Mouse (Mus musculus) forebrain, embryonic 15.5 days (tissue): Measurements from ENCODE around the gene Ears2. TPM values are rescaled to one million over a fixed set of nuclear protein-coding genes. Genes with fewer than 3 reads are reported as not detected.
"Not testable (repeated sequence)": the region's sequence is repeated elsewhere in the genome, so short reads cannot be mapped to it uniquely, and the experiment has no call there.

Experiments used
- ATAC-seq: fragments of 200-750 bp; cut with Nextera tagmentation; replicated peaks from 2 replicates; pipeline ENCODE4 v1.8.0; 2017; ENCODE audit warnings: mild to moderate bottlenecking, moderate TSS enrichment, moderate library complexity
- H3K27ac ChIP-seq: fragments of 300-500 bp; sonication (generic); replicated peaks from 2 replicates; pipeline ENCODE4 v1.5.1; 2015; ENCODE audit warnings: mild to moderate bottlenecking, inconsistent platforms
- H3K27me3 ChIP-seq: fragments of 300-500 bp; sonication (generic); 2 replicates; pipeline ENCODE4 v1.6.1; 2015; ENCODE audit warnings: inconsistent platforms
- H3K36me3 ChIP-seq: fragments of 300-500 bp; sonication (generic); 2 replicates; pipeline ENCODE4 v1.6.1; 2015; ENCODE audit warnings: mild to moderate bottlenecking, inconsistent platforms
- H3K4me1 ChIP-seq: fragments of 300-500 bp; sonication (generic); 2 replicates; pipeline ENCODE4 v1.6.1; 2015; ENCODE audit warnings: inconsistent platforms
- H3K4me2 ChIP-seq: fragments of 300-500 bp; sonication (generic); replicated peaks from 2 replicates; pipeline ENCODE4 v1.6.1; 2015; ENCODE audit warnings: mild to moderate bottlenecking, inconsistent platforms
- H3K4me3 ChIP-seq: fragments of 300-500 bp; sonication (generic); 2 replicates; pipeline ENCODE4 v1.5.1; 2015; ENCODE audit warnings: mild to moderate bottlenecking, inconsistent platforms
- H3K9ac ChIP-seq: fragments of 300-500 bp; sonication (generic); replicated peaks from 2 replicates; pipeline ENCODE4 v1.6.1; 2015; ENCODE audit warnings: mild to moderate bottlenecking, inconsistent platforms
- H3K9me3 ChIP-seq: fragments of 300-500 bp; sonication (generic); 2 replicates; pipeline ENCODE4 v1.6.1; 2016; ENCODE audit warnings: inconsistent platforms
- WGBS: fragments of 180-500 bp; shearing (Covaris S2); methylation state at CpG from one replicate; pipeline ENCODE4 v1.1.7; 2015; ENCODE audit warnings: mixed read lengths; 5-methylcytosine and 5-hydroxymethylcytosine counted together
- polyA plus RNA-seq: library from polyadenylated mRNA; unstranded; fragments of >200 nt; fragmentation: Nextera tagmentation; extraction: Ambion mirVana; gene quantifications from 2 replicates; pipeline ENCODE4 v1.2.1, GENCODE M21; 2015

Gene Ears2
- 11.6 and 12.7 TPM in 2 replicates for polyA plus RNA-seq

GRCm38 (mm10) chr7:122066945-122067516 is at the start of gene Ears2, which contains the start of gene Ubfd1:
Ears2 (minus strand) TSS chr7:122067263.
Ubfd1 (plus strand) TSS chr7:122067175.
- Histone ChIP-seq H3K9ac (peak within 1 kb of the TSS; percentile 96), H3K36me3 (peaks cover 32% of the 10 kb centered on the region), H3K4me3 (peak within 1 kb of the TSS; percentile 99), H3K9me3 (no peaks in the 10 kb centered on the region), H3K27me3 (no peaks in the 10 kb centered on the region), H3K4me2 (peak within 1 kb of the TSS; percentile 54), H3K27ac (peak within 1 kb of the TSS; percentile 98), H3K4me1 (peaks cover 32% of the 10 kb centered on the region)
- ATAC-seq = peak; percentile 99
- WGBS = 0% methylated on average over 60 of the region's 60 CpGs

GRCm38 (mm10) chr7:122108206-122108605 is 41.1 kb upstream of the Ears2 start:
- WGBS = 97% methylated on average over 6 of the region's 6 CpGs

GRCm38 (mm10) chr7:122101747-122102244 is 34.7 kb upstream of the Ears2 start, which contains the start of gene Ndufab1:
Ndufab1 (minus strand) TSS chr7:122101886.
- peaks cover 10% of the 10 kb centered on the region; the same call in 1 of the 2 replicates for H3K36me3 ChIP-seq
- H3K4me3 ChIP-seq = peak within 1 kb of the TSS; percentile 65
- H3K4me2 ChIP-seq = peak within 1 kb of the TSS; percentile 56
- no peaks in the 10 kb centered on the region for H3K27me3 ChIP-seq
- WGBS = under 1% methylated on average over 43 of the region's 43 CpGs
- peaks cover 25% of the 10 kb centered on the region for H3K4me1 ChIP-seq
- H3K9me3 ChIP-seq = no peaks in the 10 kb centered on the region
- peak within 1 kb of the TSS; percentile 85 for H3K9ac ChIP-seq
- ATAC-seq = peak; percentile 99
- H3K27ac ChIP-seq = peak within 1 kb of the TSS; percentile 59; the same call in 1 of the 2 replicates

More at GRCm38 (mm10) chr7:122108206-122108605, 41.1 kb upstream of the Ears2 start:
- Histone ChIP-seq H3K4me2 (no peak overlapping the region), H3K27me3 (no peaks in the 10 kb centered on the region), H3K9me3 (no peaks in the 10 kb centered on the region), H3K4me3 (no peak overlapping the region), H3K36me3 (peaks cover 10% of the 10 kb centered on the region), H3K4me1 (no peaks in the 10 kb centered on the region), H3K27ac (no peak overlapping the region), H3K9ac (no peak overlapping the region)
- no peak for ATAC-seq

GRCm38 (mm10) chr7:122101014-122101746 is 34.1 kb upstream of the Ears2 start:
- Histone ChIP-seq H3K9ac (peak overlapping the region; percentile 85), H3K4me2 (peak overlapping the region; percentile 56), H3K4me1 (peaks cover 25% of the 10 kb centered on the region), H3K27ac (peak overlapping the region; percentile 59; the same call in 1 of the 2 replicates), H3K36me3 (peaks cover 16% of the 10 kb centered on the region), H3K4me3 (peak overlapping the region; percentile 65)
- not testable (repeated sequence) for H3K9me3 ChIP-seq, H3K27me3 ChIP-seq
- peak; percentile 64 for ATAC-seq
- WGBS = 6% methylated on average over 27 of the region's 28 CpGs

GRCm38 (mm10) chr7:122099222-122099621 is 32.2 kb upstream of the Ears2 start:
- Histone ChIP-seq H3K4me1 (peaks cover 25% of the 10 kb centered on the region), H3K9ac (no peak overlapping the region), H3K9me3 (no peaks in the 10 kb centered on the region), H3K27me3 (no peaks in the 10 kb centered on the region), H3K4me3 (no peak overlapping the region), H3K36me3 (peaks cover 35% of the 10 kb centered on the region), H3K27ac (no peak overlapping the region), H3K4me2 (no peak overlapping the region)
- WGBS = 65% methylated on average over 4 of the region's 4 CpGs
- ATAC-seq = no peak

GRCm38 (mm10) chr7:122098009-122098408 is 30.9 kb upstream of the Ears2 start:
- H3K4me3 ChIP-seq = no peak overlapping the region
- no peaks in the 10 kb centered on the region for H3K9me3 ChIP-seq
- 96% methylated on average over 3 of the region's 3 CpGs for WGBS
- H3K9ac ChIP-seq = no peak overlapping the region
- H3K4me2 ChIP-seq = no peak overlapping the region
- H3K4me1 ChIP-seq = peaks cover 25% of the 10 kb centered on the region
- no peak overlapping the region for H3K27ac ChIP-seq
- no peak for ATAC-seq
- H3K27me3 ChIP-seq = no peaks in the 10 kb centered on the region
- peaks cover 43% of the 10 kb centered on the region for H3K36me3 ChIP-seq

GRCm38 (mm10) chr7:122094564-122095330 is 27.7 kb upstream of the Ears2 start:
- no peak for ATAC-seq
- Histone ChIP-seq H3K9ac (no peak overlapping the region), H3K36me3 (peaks cover 73% of the 10 kb centered on the region), H3K27me3 (no peaks in the 10 kb centered on the region), H3K27ac (no peak overlapping the region), H3K4me3 (no peak overlapping the region), H3K4me2 (no peak overlapping the region), H3K4me1 (peaks cover 6% of the 10 kb centered on the region), H3K9me3 (no peaks in the 10 kb centered on the region)
- 94% methylated on average over 2 of the region's 2 CpGs for WGBS

- H3K4me2 ChIP-seq = no peak overlapping the region
- no peak overlapping the region for H3K27ac ChIP-seq
- 93% methylated on average over 11 of the region's 11 CpGs for WGBS
- H3K4me1 ChIP-seq = no peaks in the 10 kb centered on the region
- H3K27me3 ChIP-seq = no peaks in the 10 kb centered on the region
- no peak overlapping the region for H3K9ac ChIP-seq
- ATAC-seq = no peak
- no peak overlapping the region for H3K4me3 ChIP-seq
- H3K9me3 ChIP-seq = no peaks in the 10 kb centered on the region
- peaks cover 71% of the 10 kb centered on the region for H3K36me3 ChIP-seq
These were observed 20.3 kb upstream of the Ears2 start for GRCm38 (mm10) chr7:122087195-122087982.

GRCm38 (mm10) chr7:122081071-122081470 is 14.0 kb upstream of the Ears2 start:
- Histone ChIP-seq H3K4me3 (no peak overlapping the region), H3K4me2 (no peak overlapping the region)
- WGBS = 87% methylated on average over 1 of the region's 1 CpGs

GRCm38 (mm10) chr7:122079798-122080554 is 12.9 kb upstream of the Ears2 start:
- Histone ChIP-seq H3K9ac (no peak overlapping the region), H3K4me1 (peaks cover 8% of the 10 kb centered on the region; the same call in 1 of the 2 replicates), H3K36me3 (peaks cover 73% of the 10 kb centered on the region), H3K4me2 (no peak overlapping the region), H3K4me3 (no peak overlapping the region), H3K9me3 (no peaks in the 10 kb centered on the region), H3K27ac (peak overlapping the region; percentile 58), H3K27me3 (no peaks in the 10 kb centered on the region)
- WGBS = 88% methylated on average over 8 of the region's 8 CpGs
- ATAC-seq = no peak

More at GRCm38 (mm10) chr7:122081071-122081470, 14.0 kb upstream of the Ears2 start:
- ATAC-seq = no peak
- H3K27ac ChIP-seq = peak overlapping the region; percentile 58; the same call in 1 of the 2 replicates
- H3K27me3 ChIP-seq = no peaks in the 10 kb centered on the region
- peaks cover 8% of the 10 kb centered on the region; the same call in 1 of the 2 replicates for H3K4me1 ChIP-seq
- no peaks in the 10 kb centered on the region for H3K9me3 ChIP-seq
- H3K9ac ChIP-seq = no peak overlapping the region
- H3K36me3 ChIP-seq = peaks cover 69% of the 10 kb centered on the region
